Mouse (Mus musculus) heart, adult 2 months (tissue): Measurements from ENCODE around the gene Zfp593.

ENCODE experiments used
- CTCF ChIP-seq: fragments of 200-600 bp; IDR thresholded peaks from 2 replicates; pipeline ENCODE4 v1.8.1; 2022; ENCODE audit warnings: antibody characterized with exemption, mild to moderate bottlenecking, moderate library complexity
- EP300 ChIP-seq: fragments of 200-500 bp; IDR thresholded peaks from 2 replicates; pipeline ENCODE4 v1.6.1; 2011; ENCODE audit warnings: low read depth, low read length, control low read depth; ENCODE audit not compliant: insufficient read depth

DNA sequence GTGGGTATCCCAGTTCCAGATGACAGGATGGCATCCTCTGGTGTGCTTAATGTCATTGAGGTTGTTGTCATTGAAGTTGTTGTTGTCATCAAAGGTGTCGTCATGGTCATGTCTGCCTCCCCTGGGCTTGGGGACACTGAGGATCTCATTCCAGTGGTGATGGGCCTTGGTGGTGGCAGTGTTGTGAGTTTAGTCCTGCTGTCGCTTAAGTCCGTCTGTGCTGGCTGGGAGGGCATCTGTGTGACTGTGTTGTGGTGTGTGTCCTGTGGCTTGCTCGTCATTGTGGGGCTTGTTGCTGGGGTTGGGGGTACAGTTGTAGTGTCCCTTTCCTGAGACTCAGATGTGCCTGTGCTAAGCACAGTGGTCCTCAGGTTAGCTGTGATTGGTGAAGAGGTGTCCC is 42.5 kb downstream of the Zfp593 start, which contains the start of gene Gm7534:
- no peak for TF ChIP-seq CTCF
- no peak for TF ChIP-seq EP300
